Mouse (Mus musculus): ENCODE data around the gene Armh1. TPM values are rescaled to one million over a fixed set of nuclear protein-coding genes. Genes with fewer than 3 reads are reported as not detected.

Armh1 gene
- not detected for polyA plus RNA-seq (2015; fragmentation: Illumina TruSeq; extraction: RNeasy Lipid Tissue Mini Kit (QIAGEN cat#74804); ENCODE audit: insufficient read depth, low replicate concordance)

GRCm38 (mm10) chr4:117251801-117252316, at the start of gene Armh1, which contains the start of gene Tmem53:
TSS of gene Armh1 (minus strand) at chr4:117252125.
TSS of gene Tmem53 (plus strand) at chr4:117251951.

GRCm38 (mm10) chr4:117181863-117182758, 69.8 kb downstream of the Armh1 start, which contains the start of gene Kif2c:
TSS of gene Kif2c (minus strand) at chr4:117182639.

Other genes with a start within 250 kb of the Armh1 start
- 20.9 TPM for gene Eif2b3, start 232.7 kb downstream of the Armh1 start, polyA plus RNA-seq (2015; fragmentation: Illumina TruSeq; extraction: RNeasy Lipid Tissue Mini Kit (QIAGEN cat#74804); ENCODE audit: insufficient read depth, low replicate concordance)
- gene Ptch2, start 156.1 kb downstream of the Armh1 start, polyA plus RNA-seq (2015; fragmentation: Illumina TruSeq; extraction: RNeasy Lipid Tissue Mini Kit (QIAGEN cat#74804); ENCODE audit: insufficient read depth, low replicate concordance): not detected
- gene Btbd19, start 126.4 kb downstream of the Armh1 start, polyA plus RNA-seq (2015; fragmentation: Illumina TruSeq; extraction: RNeasy Lipid Tissue Mini Kit (QIAGEN cat#74804); ENCODE audit: insufficient read depth, low replicate concordance): 16.7 TPM
- gene Tctex1d4, start 125.3 kb downstream of the Armh1 start, polyA plus RNA-seq (2015; fragmentation: Illumina TruSeq; extraction: RNeasy Lipid Tissue Mini Kit (QIAGEN cat#74804); ENCODE audit: insufficient read depth, low replicate concordance): not detected
- gene Plk3, start 118.2 kb downstream of the Armh1 start, polyA plus RNA-seq (2015; fragmentation: Illumina TruSeq; extraction: RNeasy Lipid Tissue Mini Kit (QIAGEN cat#74804); ENCODE audit: insufficient read depth, low replicate concordance): 3.7 TPM
- gene Rps8, start 95.9 kb downstream of the Armh1 start, polyA plus RNA-seq (2015; fragmentation: Illumina TruSeq; extraction: RNeasy Lipid Tissue Mini Kit (QIAGEN cat#74804); ENCODE audit: insufficient read depth, low replicate concordance): 1,371 TPM
- gene Kif2c, start 69.5 kb downstream of the Armh1 start, polyA plus RNA-seq (2015; fragmentation: Illumina TruSeq; extraction: RNeasy Lipid Tissue Mini Kit (QIAGEN cat#74804); ENCODE audit: insufficient read depth, low replicate concordance): 5.8 TPM
- 0.86 TPM for gene Tmem53, start 174 bp downstream of the Armh1 start, polyA plus RNA-seq (2015; fragmentation: Illumina TruSeq; extraction: RNeasy Lipid Tissue Mini Kit (QIAGEN cat#74804); ENCODE audit: insufficient read depth, low replicate concordance)
- 66.5 TPM for gene Rnf220, start 244.9 kb upstream of the Armh1 start, polyA plus RNA-seq (2015; fragmentation: Illumina TruSeq; extraction: RNeasy Lipid Tissue Mini Kit (QIAGEN cat#74804); ENCODE audit: insufficient read depth, low replicate concordance)